Mouse (Mus musculus) cerebellum, adult (tissue): ENCODE measurements around the gene Gclc.

Source experiments
- ATAC-seq: cut with Nextera tagmentation; 2 replicates; pipeline ENCODE4 v1.9.2; 2017; ENCODE audit warnings: mild to moderate bottlenecking, moderate library complexity, mixed read lengths; ENCODE audit not compliant: insufficient number of reproducible peaks, low FRiP score, low TSS enrichment

Gclc gene

DNA sequence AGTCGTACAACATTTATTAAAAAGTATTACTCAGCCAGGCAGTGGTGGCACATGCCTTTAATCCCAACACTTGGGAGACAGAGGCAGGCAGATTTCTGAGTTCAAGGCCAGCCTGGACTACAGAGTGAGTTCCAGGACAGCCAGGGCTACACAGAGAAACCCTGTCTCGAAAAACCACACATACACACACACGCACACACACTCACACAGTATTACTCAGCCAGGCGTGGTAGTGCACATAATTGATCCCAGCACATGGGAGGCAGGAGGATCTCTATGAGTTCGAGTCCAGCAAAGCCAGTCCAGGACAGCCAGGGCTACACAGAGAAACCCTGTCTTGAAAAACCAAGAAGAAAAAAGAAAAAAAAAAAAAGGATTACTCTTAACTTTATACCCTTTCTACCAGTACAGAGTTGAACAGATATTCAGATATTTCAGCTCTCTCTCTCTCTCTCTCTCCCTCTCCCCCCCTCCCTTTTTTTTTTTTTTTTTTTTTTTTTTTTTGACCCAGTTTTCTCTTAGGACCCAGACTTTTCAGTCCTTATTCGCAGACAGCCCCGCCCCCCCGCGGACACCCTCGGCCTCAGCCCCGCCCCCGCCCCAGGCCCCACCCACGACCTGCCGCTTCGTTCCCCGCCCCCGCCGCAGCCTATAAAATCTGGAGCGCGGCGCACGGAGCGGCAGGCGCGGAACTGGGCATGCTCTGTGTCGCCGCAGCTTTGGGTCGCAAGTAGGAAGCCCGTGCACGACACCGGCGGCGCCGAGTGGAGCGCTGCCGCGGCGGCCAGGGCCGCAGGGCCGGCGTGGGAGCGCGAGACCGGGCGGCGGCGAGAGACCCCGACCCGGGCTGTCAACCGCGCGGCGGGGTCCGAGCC, at the start of gene Gclc:
Gclc (plus strand) TSS at position 683 of the 875 bp plus-strand sequence.
- ATAC-seq = peak; percentile 82

- ATAC-seq = no peak
These were observed 47.8 kb upstream of the Gclc start for GRCm38 (mm10) chr9:77706515-77706914.

DNA sequence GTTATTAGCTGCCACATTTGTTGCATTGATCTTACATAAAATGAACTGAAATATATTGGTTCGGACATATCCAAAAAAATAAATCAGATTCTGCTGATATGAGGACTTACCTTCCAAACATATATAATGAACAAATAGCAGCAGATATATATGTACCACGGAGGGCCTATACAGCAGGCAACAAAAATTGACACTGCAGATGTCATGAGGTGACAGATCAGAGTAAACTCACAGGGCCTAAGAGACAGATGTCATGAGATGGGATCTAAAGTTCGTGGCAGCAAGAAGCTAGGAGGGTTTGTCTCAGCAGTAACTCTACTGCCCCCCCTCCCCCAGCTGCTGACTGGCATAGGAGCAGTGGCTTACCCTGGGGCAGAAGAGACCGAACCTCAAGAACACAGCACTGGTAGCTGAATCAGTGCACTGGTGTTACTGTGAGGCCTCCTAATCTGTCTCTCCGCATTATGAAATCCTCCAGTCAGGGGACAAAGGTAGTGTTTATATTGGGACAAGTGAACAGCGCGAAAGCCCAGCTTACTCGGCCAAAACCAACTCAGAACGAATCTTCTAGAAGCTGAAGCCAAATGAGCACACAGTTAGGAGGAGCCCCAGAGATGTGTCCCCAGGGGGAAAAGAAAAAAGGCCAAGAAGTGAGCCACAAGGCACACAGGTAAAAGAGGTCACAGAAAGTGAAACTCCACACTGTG, 46.7 kb upstream of the Gclc start:
- ATAC-seq = no peak

DNA sequence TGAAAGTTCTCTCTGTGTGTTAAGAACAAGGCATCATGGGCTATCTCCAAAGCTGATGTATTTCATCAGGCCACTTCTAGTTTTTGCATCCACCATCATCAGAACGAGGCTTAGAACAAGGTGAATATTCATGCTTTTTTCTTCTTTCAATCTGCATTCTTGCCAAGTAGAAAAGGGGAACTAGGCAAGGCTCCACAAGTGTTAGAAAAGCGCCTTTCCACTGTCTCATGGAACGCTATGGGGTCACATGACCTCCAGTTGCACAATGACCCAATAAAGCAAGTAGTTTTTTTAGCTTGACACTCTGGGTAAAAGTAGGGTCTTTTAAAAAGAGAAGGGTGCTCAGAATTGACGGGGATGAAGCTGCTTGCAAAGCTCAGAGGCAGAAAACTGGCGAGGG, 45.4 kb upstream of the Gclc start:
- ATAC-seq = no peak

- no peak for ATAC-seq
These were observed 43.2 kb upstream of the Gclc start for GRCm38 (mm10) chr9:77711021-77711569.

GRCm38 (mm10) chr9:77712816-77713215, 41.5 kb upstream of the Gclc start:
- ATAC-seq = no peak

- no peak for ATAC-seq
These were observed 41.0 kb upstream of the Gclc start for GRCm38 (mm10) chr9:77713301-77713700.

GRCm38 (mm10) chr9:77715262-77715661, 39.1 kb upstream of the Gclc start:
- no peak for ATAC-seq

DNA sequence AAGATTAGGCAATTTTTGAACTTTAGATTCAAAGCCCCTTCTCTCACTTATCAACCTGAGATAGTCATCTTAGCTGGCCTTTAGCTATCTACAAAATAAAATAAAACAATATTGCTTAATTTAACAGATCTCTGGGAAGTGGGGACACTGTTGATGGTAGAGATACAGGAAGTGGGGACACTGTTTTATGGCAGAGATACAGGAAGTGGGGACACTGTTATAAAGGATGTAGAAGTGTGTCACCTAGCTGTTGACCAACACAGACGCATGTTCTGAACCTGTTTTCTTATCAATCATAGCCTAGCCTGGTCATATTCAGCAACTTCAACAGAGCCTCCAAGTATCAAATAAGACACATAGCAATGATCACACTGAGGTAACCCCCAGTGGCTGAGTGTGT, 38.3 kb upstream of the Gclc start:
- ATAC-seq = no peak

DNA sequence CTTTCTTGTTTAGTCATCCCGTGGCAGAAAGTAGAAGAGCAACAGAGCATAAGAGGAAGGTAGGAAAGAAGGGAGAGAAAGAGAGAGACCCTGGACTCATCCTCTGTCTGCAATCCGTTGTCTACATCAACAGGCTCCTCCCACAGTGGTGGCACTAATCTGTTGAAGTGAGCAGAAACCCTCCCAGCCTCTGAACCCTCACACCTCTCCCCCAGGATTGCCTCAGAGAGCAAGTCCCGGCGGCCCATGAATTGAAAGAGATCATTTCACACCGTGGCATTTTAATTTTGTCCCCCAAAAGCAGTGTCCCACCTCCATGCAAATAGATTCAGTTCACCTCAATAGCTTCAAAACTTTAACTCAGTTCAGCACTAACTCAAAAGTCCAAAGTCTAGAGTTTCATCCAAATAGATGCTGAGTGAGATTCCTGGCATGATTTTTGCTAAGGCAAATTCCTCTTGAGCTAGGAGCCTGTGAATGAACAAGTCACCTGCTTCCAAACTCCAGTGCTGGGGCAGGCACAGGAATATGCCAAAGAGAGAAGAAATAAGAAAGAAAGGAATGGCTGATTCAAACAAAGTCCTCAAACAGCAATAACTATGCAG, 36.4 kb upstream of the Gclc start:
- ATAC-seq = no peak

DNA sequence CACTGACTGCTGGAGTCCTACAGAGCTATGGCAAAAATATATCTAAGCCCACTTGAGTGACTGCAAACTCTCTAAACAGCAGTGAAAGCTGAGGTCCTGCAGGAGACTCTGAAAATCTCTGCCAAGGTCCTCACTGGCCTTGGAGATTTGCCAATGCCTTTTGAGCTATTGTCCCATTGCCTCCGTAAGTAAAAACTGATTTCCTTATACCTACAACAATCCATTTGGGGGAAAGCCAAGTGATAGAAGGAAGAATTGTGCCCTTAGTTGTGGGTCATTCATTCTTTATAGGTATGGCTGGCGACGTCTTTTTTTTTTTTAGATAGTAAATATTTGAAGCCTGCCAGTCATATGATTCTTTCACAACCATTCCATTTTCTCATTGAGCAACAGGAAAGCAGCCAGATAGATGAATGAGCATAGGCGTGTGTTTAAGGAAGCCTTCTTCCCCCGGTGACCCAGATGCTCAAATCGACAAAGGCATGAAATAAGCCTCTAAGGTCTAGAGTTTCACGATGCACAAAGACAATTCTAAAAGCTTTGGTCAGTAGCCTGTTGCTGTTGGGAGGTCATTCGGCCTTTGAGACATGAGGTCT, 35.4 kb upstream of the Gclc start:
- ATAC-seq = no peak

DNA sequence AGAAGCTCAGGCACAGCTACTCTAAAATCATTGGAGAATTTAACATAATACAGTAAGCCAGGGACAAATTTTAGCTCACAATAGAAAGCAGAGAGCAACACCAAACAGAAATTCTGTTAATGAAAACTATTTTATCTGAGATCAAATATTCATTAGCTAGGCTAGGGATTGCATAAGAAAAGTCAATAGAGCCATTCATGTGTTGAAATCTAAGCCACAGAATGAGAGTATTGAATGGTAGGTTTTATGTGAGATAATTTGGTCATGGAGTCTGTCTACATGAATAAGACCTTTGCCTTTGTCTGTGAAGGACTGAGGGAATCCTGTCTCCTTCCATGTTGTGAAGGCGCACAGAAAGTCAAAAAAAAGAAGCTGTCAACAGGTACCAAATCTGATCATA, 34.7 kb upstream of the Gclc start:
- no peak for ATAC-seq

- no peak for ATAC-seq
These were observed 32.0 kb upstream of the Gclc start for GRCm38 (mm10) chr9:77722381-77722780.

- ATAC-seq = no peak
These were observed 30.1 kb upstream of the Gclc start for GRCm38 (mm10) chr9:77724216-77724615.

GRCm38 (mm10) chr9:77725448-77725847, 28.9 kb upstream of the Gclc start:
- ATAC-seq = no peak

DNA sequence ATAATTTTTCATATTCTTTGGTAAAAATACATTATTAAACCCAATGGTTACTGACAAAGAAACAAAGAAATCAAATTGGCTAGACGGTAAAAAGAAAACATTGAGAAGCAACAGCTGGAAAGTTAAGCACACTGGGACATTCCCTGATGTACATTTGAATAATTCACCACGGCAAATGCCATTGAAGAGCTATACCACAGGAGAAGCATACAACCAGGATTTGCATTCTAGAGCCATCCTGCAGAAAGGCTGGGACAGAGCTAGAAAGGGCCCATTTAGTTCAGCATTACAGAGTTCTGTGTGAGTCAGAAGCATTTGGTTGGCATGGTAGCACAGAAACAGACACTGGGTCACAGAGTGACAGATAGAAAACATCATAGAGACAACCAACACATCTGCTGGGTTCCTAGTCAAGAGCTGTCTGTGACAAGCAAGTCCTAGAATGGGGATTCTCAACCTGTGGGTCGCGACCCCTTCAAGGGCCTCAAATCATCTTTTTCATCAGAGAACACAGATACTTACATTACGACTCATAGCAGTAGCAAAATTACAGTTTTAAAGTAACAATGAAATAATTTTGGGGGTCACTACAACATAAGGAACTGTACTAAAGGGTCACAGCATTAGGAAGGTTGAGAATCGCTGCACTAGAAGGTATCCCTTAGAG, 28.2 kb upstream of the Gclc start:
- ATAC-seq = no peak

GRCm38 (mm10) chr9:77727012-77727411, 27.3 kb upstream of the Gclc start:
- no peak for ATAC-seq

DNA sequence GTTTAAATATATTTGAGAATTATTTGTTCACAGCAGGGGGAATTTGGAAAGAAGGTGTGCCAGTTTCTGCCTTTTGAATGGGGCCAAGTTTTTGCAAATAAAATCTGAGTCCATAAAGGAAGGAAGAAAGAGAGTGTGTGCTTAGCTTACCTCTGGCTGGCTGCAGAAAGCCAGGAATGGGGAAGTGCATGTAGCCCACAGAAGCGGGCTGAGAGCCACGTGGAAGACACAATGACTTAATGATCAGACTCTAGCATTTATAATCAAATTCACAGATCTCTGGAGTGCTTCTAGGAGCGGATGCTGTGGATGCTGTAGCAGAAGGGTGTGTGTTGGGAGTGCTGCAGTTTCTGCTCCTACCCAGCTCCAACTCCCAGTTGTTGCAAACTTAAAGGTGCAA, 22.3 kb upstream of the Gclc start:
- no peak for ATAC-seq

DNA sequence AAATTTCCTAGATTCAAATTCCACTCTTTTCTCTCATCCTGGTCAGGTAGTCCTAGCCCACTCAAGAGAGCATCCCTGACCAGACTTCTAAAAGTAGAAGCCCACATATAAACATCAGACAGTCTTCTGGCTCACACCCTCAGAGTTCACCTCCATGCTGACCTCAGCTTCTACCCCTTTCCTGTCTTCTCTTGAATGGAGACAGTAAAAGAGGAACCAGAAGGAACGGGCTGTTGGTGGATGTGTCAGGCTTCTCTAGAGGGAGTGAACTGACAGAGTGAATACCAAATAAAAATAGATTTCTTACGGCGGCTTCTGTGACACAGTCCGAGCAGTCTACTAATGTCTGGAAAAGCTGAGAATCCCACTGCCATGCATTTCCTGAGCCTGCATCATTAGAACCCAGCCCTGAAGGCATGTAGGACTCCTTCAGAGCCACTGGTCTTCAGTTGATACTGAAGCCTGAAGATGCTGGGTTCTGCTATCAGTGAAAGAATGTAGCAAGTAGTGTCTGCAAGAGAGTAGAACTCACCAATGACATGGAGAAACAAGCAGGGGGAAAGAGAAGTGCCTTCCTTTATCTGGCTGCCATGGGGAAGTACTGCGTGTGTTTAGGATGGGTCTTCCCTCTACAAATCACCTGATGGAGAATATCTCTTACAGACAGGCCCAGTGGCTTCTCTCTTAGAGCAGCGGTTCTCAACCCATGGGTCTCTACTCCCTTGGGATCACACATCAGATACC, 16.9 kb upstream of the Gclc start:
- ATAC-seq = no peak
